Mouse (Mus musculus) G1E (cell line): ENCODE results near the gene Tymp.

Experiments used
- CTCF ChIP-seq: IDR thresholded peaks from 2 replicates; pipeline ENCODE4 v1.5.1; 2012; ENCODE audit warnings: low read depth, low read length, inconsistent platforms, mixed read lengths
- GATA1 ChIP-seq: IDR thresholded peaks from 2 replicates; pipeline ENCODE4 v1.6.1; 2012; ENCODE audit warnings: borderline replicate concordance, low read length, inconsistent platforms, mixed read lengths
- GATA2 ChIP-seq: IDR thresholded peaks from 2 replicates; pipeline ENCODE4 v1.6.1; 2012; ENCODE audit warnings: low read depth, low read length, inconsistent platforms, borderline replicate concordance
- POLR2AphosphoS5 ChIP-seq: IDR thresholded peaks from 2 replicates; pipeline ENCODE4 v1.6.1; 2012; ENCODE audit warnings: low read depth, low read length, inconsistent platforms; ENCODE audit not compliant: insufficient replicate concordance

DNA sequence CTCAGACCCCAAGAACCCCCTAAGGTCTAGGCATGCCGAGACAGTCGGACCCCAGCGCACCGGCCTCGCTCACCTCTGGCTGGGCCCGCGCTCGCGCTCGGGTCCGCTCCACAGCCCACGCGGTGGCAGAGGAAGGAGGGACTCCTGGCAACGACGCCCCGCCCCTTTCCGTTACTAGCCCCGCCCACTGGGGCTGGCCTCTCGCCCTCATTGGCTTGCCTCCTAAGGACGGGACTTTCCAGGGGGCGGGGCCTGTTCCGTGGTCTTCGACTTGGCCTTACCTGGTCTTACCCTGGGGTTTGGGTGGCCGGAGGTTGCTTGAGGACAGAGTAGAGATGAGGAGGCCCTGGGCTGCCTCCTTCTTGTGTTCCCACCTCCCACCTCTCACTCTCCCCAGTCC, 33.3 kb upstream of the Tymp start, which contains the start of gene Syce3:
- TF ChIP-seq GATA2 (no peak), POLR2AphosphoS5 (no peak), CTCF (no peak), GATA1 (no peak)
